Mouse (Mus musculus) induced T-regulatory cell, adult 2 months (primary cell): ENCODE results near the gene Sorbs2.

Experiments
- DNase-seq: peaks from one replicate; pipeline ENCODE4 v3.0.0-alpha.2; 2012; ENCODE audit warnings: low read depth

Sorbs2 gene

DNA sequence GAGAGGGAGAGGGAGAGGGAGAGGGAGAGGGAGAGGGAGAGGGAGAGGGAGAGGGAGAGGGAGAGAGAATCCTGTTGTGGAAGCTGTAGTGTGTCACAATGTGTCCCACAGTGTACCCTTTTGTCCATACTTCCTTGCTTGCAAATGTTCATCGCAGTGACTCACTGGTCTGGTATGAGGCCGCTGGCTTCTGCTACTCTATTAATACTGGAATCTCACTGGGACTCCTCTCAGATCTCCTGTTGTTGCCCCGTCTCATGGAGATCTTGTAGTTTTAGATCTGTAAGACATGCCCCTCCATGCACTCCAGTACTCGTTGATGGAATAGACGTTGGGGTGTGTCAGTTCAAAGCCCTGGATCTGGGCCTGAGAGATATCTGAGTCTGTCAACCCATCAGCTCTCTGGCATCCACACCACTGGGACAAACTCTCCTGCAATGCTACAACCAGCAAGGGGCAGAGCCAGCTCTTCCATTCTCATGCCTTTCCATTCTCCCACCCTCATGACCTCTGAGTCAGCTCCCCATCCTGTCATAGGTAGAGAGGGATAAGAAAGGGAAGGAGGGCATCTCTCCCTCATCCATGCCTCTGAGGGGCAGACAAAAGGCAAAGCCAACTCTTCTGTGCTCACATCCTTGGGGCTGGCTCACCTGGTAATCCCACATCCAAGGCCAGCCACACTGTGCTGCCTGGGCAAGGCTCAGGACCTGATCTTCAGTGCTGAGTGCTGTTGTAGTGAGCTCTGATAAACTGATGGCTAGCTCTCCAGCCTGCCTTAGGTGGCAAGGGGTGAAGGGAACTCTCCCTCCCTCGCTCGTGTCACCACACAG, 72.3 kb downstream of the Sorbs2 start:
- DNase-seq: no peak

DNA sequence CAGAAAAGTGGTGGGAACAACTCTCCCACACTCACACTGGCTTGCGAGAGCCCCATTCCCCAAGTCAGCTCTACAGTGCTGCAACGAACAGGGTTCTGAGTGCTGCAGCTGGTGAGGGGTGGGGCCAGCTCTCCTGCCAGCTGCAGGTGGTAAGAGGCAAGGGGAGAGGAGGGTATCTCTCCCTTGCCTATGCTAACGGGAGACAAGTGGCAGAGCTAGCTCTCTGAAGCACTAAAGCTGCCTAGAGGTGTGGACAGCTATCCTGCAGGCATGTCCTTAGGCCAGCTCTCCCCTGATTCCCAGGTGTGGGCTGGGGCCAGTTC, 72.9 kb downstream of the Sorbs2 start:
- no peak for DNase-seq

DNA sequence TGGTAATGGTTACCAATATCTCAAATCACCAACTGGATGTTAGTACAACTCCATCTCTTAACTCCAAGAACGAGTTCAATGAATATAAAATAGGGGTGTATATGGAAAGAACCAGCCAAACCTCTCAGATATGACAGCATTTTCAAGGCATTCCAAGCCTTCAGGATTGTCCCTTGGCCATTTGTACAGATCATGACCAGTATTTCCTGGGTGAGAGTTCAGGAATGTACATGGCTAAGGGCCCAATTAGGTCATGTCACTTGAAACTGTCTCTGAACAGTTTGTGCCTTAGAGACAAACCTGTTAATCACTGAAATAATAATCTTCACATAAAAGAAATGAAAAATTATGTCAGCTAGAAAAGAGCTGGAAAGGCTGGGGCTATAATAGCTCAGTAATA, 76.3 kb downstream of the Sorbs2 start:
- DNase-seq: no peak

DNA sequence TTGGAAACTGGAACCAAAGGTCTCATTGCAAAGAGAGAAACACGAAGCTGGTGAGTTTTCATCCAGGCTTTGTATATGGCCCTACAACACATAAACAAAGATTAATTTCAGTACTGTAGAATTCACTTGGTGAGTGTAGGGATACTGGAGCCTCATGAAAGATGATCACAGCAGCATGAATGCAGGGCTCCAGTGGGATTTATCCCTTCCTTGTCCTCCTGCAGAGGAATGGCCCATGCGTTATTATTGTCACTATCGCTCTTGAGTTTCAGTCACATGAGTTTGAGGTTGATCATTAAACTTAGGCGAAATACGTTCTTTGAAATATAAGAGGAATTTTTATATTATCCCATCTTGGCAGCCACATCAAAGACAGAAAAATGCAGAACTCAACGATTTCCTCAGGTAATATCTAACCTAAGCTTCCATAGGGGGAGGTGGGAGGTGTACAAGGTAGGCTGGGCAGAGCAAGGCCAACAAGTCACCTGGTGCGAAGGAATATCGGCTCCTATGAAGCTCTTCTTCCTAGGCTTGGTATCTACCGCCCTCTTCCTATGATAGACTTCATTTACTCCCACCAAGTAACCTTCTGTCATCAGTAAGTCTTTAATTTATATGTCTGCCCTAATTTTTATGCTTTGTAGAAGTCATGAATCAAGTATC, 76.9 kb downstream of the Sorbs2 start:
- no peak for DNase-seq

DNA sequence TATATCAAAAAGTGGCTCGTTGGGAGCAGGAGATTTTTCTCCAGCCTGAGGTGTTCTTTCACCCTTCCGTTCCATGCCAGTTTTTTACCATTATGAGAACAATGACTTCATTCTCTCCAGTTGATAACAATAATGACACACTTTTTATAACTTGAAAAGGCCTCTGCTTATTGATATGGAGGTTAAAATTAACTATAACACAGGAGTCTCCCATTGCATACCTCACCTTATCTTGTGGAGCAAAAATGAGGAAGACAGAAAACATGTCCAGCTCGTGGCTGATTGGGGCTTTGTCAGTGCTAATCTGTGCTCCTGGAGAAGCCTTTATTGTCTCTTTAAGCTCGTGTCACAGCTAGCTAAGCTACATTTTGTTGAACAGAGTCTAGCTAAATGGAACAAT, 77.6 kb downstream of the Sorbs2 start:
- DNase-seq: no peak

DNA sequence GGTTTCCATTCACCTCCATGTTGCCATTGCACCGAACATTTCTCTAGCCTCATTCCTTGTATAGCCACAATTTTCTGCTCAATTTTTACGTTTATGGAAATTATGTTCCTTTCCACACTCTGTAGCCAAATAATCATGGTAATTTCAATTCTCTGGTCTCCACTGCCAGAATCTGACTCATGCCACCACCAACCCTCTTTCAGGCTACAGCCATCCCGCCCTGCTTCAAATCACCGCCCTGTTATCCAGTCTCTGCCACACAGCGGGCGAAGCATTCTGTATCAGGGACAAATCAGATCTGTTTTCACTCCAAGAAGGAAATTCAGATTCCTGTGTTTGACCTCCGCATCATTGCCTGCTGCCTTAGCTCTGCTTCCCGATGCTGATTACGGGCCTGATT, 79.4 kb downstream of the Sorbs2 start:
- DNase-seq: no peak

DNA sequence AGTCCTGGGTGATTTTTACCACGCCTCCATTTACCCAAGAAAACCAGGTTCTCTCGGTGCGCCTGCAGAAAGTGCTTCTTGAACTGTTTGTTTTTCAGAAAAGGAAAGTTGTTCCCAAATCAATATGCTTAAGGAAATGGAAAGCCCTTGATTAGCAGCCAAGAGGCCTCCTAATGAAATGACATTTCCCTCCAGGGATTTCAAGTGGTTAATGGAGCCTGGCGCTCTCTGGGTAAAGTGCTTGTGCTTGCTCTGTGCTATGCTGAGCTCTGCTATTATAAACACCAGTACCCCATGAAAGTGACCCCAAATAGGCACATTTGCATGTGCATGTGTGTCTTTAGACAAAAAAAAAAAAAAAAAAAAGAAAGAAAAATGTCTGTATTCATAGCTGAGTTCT, 84.3 kb downstream of the Sorbs2 start:
- DNase-seq: no peak

DNA sequence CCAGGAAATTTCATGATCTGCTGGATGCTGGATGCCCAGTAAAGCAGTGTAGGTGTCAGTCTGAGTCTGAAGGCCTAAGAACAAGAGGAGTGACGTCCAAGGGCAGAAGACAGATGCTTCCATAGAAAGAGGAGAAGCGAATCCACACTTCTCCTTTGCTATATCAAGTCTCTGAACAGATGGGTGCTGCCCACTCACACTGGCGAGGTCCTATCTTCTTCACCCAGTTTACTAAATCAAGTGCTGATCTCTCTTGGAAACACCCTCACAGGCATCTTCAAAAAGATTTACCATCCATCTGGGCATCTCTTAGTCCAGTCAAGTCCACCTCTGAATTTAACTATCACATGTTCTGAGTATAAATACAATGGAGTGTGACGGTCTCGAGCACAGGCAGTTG, 86.1 kb downstream of the Sorbs2 start:
- DNase-seq: no peak

DNA sequence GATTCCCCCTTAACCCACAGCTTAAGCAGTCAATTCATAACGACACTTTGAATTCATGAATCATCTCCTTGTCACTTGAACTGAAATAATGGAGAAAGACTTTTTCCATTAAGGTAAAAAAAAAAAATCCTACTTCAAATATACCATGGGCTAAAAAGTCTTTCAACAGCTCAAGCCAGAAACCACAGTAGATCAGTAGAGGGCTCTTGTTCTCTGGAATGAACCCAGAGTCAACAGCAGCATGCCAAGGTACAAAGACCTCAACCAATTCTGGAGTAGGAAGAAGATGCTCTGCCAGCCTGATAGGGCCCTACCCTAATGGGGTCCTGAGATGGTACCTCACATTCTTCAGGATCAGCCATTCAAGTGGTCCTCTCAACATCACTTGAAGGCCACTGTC, 88.4 kb downstream of the Sorbs2 start:
- no peak for DNase-seq

DNA sequence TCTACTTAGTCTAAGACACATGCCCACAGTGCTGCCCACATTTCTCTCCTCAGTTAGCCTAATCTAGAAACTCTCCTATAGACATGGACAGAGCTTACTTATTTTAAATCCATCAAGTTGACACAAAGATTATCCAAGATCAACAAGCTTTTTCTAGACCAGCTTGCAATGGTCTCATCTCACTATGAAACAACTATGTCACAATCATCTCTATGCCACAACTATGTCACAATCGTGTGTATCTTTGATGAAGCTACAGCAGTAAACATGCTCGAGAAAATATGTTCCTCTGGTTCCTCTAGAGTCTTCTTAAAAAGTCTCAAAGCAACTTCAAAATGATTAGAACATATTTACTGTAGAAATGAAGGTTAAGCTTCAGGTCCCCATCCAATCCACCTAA, 89.0 kb downstream of the Sorbs2 start:
- DNase-seq: no peak

DNA sequence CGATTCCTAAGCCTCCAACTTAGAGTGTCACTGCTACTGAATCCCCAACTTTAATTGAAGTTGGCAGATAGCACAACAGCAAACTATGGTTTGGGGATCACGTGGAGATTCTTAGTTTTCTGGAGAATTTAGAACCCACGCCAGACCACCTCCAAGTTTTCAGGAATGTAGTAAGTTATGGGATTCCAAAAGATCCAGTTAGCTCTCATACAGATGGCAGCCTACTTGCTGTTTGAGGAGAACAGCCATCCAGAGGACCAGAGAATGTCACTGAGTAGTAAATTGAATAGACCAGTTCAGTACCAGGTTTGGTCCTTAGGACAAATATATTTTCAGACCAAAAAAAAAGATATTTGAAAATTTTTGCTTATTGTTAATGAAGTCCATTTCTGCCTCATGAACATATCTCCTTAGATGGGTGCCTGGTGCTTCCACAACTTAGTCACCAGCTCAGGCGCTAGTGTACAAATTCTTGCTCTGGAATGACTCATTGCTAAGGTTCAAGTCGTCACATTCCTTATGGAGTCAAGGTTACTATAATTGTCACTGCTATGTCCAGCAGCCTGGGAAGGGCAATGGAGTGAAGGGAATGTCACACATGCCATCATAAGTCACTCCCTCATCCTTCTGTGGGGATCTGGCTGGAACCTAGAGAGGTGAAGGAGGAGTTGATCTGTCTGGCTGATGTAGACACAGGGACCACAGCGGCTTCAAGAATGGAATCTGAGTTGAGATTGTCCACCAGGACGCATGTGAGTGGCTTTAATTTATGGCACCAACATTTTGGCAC, 90.2 kb downstream of the Sorbs2 start:
- DNase-seq: no peak

DNA sequence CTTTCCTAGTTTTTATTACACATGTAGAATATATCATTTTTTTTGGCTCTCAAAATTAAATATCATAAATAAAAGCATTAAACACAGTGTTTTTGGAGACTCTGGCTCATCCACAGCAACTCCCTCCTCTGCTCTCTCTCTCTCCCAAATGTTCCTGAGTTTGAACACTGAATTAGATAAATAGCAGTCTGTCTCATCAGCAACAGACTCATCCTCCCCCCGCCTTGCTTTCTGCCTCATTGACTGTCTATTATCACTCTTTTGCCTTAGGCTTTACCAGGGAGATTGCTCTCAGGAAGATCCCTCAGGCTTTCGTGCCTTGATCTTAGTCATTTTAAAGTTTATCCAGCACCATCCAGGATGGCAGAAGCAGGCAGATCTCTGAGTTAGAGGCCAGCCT, 91.3 kb downstream of the Sorbs2 start:
- no peak for DNase-seq

DNA sequence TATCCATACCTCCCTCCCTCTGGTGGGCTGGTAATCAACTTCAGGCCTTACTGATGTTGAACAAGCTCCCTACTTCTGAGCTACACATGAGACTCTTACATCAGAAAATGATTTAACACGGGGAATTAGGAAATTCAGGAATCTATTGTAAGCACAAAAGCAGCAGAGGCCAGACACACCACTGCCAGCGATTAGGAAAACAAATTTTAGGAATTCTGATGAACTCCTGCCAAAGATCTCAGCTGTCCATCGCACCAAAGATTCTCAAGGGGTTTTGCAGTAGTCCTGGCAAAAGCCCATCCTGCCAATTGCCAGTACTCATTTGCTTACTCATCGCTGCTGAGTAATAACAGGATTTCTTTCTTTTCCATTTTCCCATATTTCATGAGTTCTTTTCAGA, 94.4 kb downstream of the Sorbs2 start:
- DNase-seq: no peak

DNA sequence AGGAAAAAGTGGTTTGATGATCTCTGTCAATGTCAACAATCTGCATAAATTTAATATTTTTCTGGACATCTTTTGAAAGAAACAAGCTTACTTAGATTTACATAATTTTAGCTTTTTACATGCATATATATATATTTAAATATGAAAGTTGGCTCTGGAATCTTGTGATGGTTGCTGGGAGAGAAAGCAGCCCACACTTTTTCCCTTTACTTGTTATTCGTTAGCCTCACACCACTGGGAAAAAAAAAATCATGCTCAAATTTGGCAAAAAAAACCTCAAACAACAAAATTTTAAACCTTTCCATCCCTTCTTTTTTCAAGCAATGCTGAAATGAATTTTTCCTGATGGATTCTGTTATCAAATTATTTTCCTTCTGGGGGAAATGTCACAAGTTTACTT, 97.8 kb downstream of the Sorbs2 start:
- no peak for DNase-seq

DNA sequence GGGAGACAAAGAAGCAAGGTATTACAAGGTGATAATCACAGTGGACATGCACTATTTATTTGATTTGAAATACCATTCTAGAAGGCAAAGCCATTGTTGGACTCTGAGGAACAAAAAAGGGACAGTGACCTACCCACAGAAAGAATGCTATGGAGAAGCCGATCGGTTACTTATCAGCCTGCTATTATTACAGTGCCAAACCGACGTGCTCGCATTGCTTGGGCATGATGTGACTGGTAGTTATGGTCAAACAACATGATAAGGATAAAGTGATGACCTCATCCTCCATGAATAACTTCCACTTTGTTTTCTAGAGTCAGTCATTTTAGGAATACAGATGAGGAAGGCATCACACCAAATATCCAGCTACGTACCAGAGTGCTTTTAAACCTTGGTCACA, 99.4 kb downstream of the Sorbs2 start:
- no peak for DNase-seq

DNA sequence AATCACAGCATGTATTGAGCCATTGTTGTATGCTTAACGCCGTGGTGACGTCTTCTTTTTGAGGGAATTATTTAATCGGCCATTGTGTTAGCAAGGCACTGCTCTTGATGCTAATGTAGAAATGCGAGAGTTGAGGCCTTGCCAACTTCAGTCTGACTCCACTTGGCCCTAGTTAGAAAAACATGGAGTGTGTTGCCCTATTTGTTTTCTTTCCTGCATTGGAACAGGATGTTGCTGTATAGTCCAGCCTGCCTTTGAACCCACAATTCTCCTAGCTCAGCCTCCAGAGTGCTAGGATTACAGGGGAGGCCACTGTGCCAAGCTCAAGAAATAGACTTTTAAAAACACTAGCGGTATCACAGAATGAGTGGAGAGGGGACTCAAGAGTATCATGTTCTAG, 100.8 kb downstream of the Sorbs2 start:
- DNase-seq: no peak

DNA sequence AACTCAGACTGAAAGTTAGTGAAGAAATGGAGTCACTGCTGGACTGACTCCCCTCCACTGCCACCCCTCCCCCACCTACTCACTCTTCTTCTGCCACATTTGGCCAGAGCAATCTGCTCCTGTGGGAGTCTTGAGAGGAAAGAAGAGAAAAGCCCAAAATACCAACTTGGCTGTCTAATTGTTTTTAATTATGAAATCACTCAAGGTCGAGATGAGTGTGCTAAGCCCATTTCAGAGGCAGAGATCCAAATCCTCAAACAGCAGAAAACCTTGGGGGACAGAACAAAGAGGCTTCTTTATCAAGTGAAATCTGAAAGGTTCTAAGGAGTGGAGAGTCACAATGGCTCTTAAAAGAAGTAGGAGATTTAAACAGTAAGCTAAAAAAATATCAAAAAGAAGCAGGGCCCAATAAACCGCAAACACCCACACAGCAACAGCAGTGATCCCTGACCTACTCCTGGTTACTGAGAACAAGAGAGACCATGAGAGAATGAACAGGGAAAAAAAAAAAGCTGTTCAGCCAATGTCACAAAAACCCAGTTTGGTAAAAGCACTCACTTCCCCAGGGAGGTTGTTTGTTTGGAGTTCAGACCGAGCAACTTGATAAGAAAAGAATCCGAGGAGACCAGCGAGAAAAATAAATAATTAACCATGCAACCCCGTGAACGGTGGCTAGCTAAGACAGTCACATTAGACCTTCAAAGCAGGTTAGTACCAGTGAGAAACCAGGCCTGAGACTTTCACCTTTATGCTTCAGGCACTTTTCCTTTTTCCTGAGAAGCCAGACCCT, 103.0 kb downstream of the Sorbs2 start:
- DNase-seq: no peak

DNA sequence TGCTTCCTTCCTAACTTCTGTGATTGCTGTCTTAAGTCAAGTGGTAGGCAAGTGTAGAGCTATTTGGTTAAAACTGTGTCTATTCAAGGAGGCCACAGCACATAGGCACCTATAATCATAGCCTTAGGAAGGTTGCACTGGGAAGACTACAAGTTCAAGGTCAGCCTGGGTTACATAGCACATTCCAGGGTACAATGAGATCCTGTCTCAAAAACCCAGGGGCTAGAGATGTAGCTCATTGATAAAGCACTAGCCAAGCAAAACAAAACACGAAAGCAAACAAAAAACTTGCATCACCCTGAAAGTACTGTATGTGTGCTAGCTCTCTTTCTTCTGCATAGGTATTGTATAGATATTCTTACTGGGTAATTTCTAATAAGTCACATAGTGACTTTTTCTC, 103.7 kb downstream of the Sorbs2 start:
- no peak for DNase-seq

DNA sequence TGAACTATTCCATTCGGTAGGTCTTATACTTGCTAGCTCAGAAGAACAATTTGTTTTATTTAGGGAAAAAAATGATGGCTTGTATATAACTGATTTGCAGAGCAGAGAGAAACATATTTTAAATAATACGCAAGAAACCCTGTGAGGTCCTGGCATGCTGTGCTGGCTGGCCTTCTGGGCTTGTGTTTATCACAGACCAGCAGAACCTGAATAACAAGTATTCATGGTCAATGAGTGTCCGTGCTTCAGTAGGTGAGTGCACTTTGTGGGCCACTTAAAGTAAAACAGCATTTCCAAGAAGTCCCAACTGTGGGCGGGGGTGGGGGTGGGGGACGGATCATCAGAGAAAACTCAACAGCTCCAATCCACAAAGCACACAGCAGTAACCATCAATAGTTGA, 107.0 kb downstream of the Sorbs2 start:
- no peak for DNase-seq

DNA sequence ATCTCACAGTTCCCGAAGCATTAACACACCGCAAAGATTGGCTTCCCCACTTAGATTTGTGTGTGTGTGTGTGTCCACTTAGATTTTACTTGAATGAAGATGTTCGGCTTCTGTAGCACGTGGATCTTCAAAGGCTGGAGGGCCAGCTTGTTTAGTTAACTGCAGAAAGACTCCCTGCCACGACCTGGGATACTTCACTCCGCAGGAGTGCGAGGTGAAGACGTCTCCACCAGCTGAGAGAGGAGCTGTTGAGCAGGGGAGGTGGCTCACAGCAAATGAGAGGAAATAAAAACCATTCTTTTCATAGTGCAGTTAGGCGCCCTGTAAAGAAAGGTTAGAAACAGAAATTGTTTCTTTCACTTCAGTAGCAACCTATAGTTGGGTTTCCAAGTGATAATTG, 107.5 kb downstream of the Sorbs2 start:
- DNase-seq: no peak

DNA sequence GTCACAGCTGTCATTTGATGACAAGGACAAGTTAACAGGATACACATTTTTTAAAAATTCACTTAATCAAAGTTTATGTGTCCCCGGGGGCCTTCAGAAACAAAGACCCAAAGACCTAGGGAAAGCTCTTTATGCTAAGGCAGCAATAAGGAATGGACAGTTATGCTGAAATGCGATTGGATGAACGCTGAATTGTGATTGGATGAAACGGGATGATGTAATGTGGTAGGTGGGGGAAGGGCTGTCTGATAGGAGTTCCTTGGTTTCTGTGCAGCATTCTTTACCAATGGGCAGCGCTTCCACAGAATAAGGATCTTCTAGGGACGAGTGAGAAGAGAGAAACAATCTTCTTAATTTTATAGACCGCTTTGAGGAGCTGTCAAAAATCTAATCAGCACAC, 108.0 kb downstream of the Sorbs2 start:
- DNase-seq: no peak

DNA sequence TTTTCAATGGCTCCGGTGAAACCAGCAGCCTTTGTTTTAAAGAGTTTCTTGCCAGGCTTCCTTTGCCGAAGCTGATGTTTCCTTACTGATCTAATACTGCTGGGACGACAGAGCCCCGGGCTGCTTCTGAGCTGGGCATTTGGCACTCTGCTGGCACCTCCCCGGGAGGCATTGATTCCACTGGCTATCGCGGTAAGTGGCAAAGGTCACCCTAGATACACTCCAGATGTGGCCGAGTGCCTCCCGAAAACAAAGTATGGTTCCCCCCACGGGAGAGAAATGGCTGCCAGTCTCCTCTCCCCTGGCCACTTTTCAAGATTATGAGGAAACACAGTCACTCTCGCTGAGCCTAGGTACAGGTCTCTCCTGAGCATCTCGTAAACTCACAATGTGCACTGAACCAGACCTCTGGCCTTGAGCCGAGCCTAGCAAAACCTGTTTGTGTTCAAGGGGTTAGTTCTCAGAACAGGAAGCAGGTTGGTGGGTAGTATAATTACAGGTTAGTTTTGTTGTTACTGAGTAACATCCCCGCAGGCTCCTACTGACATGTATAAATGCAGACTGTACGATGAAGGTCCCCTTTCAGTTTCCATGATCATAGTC, 114.1 kb downstream of the Sorbs2 start:
- DNase-seq: no peak
